Mouse (Mus musculus) Muller cell, postnatal 12 days (primary cell): Measurements from ENCODE around the gene Tex22.

Source experiments
- DNase-seq: peaks from one replicate; pipeline ENCODE4 v3.0.0-alpha.2; 2015; ENCODE audit errors: inconsistent ontology term

Tex22 gene

DNA sequence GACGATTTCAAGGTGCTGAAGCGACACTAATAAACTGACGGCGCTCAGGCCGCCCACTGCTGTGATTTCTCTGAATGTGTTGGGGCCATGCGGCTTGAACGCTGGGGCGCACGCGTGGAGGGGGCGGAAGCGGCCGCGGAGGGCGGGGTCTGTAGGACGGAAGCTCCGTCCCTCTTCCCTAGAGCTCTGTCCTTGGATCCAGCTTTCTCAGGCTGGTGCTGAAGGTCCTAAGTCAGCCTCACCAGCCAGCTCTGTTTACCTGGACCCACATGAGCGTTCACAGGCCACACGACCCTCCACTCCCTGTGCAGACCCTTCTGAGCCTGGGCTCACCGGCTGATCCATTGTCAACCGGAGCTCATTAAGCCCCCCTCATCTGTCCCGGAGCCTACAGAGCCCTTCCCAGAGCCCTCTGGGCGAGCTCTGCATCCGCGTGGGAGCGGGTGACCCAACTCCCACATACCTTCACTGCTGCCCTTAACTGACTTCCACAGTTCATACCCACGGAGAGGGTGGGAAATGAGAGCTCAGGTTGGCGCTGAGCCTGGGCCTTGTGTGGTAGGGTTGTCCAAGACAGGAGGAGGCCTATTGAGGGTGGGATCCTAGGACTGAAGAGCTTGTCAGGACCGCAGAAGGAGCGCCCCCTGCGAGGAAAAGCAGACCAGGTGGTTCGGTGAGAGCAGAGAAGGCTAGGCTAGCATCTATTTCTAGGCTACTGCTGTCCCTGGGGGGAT lies at the start of gene Tex22:
TSS of gene Tex22 (plus strand) at position 174 of the 734 bp plus-strand sequence.
- peak; percentile 86 for DNase-seq

DNA sequence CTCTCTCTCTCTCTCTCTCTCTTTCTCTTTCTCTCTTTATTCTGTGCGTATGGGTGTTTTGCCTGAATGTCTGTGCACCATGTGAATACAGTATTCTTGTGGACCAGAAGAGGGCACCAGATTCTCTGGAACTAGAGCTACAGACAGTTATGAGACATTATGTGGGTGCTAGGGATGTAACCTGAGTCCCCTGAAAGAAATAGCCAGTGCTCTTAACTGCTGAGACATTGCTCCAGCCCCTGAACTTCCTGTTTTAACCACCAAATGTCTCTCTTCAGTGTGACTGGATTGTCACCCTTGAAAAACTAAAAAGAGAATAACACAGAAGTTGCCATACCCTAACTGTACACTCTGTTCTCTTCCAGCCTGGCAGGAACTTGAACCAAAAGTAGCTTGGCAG lies 47.7 kb upstream of the Tex22 start:
- no peak for DNase-seq

DNA sequence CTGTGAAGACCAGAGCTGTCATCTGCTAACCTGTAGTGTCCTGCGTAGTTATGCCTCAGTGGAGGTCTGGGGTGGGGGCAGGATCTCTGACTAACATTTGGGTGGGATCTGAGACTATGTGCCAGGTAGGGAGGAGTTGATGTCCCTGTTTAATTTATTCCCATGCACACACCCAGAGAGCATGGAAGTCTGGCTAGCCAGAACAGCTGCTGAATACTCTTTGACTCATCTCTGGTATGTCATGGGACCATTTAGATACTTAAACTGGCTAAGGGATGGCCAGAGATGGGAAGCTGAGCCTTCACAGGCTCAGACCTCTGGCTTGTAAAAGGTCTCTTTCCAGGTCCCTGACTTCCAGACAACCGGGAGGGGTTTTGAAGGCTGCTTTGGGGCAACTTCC lies 46.8 kb upstream of the Tex22 start:
- DNase-seq, result no peak

DNA sequence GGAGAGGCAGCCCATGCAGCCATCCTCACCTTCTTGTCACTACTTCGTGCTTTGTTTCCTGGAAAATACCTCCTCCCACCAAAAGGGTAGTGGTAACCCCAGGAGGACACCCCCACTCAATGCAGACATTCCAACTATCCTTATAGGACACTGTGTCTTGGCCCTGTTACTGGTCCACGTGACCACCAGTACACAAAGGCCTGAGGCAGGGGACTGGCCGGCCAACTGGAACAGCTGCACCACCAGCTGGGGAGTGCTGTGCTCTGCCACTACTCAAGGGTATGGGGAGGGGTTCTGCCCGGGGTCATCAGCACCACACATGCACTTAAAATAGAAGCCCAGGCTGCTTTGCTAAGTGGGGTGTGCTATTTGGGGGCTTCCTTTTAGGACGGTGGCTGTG lies 46.2 kb upstream of the Tex22 start:
- no peak for DNase-seq

DNA sequence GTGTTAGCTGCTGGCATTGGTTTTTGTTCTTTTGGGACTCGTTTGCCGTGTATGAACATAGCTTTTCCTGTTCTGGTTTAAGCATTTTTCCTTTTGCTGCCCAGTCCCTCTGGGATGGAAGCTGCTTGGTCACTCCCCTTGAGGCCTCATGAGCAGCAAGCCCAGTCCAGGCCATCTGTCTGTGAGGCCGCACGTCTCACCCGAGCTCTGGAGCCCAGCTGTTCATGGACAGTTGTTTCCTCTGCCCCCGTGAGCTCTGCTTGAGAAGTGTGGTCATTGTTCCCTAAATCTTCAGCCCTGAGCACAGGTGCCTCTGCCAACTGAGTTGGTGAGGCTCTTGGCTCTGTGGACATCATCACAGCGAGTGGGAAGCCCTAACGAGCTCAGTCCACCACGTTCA lies 45.4 kb upstream of the Tex22 start:
- no peak for DNase-seq

DNA sequence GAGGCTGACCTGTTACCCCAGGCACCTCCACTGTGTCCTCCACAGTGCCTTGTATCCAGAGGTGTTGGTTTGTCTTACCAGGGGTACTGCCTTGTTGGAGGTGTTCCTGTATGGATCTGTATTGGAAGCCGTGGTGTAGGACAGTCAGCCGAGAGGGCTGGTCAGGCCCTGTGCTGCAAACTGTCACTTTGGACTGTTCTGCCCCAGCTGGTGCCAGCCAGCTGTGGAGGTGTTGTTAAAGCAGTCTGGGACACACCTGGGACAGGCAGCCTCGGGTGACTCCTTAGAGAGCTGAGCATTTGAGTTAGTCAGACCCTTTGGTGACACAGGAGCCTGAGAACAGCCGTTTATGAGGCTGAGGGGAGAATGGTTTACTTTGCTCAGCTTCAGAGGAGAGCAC lies 44.3 kb upstream of the Tex22 start:
- DNase-seq, result no peak

DNA sequence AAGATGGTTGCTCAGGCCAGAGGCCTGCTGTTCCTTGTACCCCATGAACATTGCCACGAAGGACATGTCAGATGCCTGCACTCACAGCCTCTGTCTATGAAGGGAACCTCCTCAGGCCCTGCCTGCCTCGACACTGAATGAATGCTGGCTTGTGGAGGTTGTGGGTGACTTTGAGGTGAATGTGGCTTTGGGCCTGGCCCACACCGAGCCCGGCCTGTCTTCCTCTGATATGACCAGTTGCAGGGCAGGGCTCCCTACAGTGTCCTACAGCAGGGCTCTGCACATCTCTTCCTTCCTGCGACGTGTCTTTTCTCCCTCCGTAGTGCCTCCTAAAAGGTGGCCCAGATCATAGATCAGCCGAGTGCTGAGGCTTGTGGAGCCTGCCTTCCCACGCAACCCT lies 43.3 kb upstream of the Tex22 start:
- no peak for DNase-seq

DNA sequence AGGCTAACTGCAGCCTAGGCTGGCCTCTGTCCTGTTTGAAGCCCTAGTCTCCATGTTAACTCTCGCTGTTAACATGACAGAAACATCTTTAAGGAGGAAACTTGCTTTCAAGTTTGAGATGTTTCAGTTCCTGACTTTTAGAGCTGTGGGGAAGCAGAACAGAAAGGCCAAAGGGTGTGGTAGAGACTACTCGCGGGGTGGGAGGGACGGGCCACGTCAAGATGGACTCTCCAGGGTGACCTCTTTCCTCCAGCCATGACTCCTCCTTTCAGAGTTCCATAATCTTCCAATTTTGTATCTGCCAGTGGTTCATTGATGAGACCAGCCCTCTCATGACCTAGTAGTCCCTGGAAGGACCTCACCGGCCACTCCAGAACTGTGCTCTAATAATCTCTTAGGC lies 42.9 kb upstream of the Tex22 start:
- no peak for DNase-seq

DNA sequence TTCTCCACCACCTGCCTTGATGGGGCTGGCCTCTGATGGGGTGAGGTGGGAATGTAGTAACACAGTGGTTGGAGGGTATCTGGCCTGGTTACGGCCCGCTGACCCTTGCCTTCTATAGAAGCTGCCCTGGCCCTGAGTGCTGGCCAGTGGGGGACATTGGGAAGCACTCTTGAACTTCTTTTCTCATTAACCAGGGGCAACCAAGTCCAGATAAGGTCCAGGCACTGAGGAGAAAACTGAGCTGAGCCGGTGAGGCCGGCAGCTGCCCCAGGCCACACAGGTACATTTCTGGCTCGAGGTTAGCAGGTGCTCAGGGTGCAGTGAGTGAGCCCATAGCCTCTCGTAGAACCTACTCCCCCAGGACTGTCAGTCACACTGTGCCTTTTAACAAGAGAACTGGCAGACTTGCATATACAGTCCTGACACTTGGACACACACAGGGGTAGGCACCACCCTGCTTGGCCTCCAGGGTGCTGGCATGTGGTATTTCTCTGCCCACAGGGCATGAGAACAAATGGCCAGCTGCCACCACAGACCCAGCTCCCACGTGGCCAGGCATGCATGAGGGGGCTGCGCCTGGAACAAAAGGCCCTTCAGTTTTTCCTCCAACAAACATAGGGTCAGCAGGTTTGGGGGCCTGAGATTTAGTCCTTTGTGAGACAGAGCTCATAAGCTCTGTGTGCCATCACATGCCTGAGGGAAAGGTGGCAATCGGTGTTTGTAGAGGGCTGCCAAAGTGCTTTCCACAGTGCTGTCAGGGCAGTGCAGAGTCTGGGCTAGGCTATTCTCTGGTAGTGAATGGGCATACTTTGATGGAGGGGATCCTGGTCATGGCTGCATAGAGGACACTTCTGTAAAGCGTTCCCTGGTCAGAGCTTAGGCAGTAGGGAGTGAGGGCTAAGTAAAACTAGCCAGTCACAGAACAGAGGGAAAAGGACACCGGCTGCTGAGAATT lies 41.7 kb upstream of the Tex22 start:
- peak; percentile 85 for DNase-seq

DNA sequence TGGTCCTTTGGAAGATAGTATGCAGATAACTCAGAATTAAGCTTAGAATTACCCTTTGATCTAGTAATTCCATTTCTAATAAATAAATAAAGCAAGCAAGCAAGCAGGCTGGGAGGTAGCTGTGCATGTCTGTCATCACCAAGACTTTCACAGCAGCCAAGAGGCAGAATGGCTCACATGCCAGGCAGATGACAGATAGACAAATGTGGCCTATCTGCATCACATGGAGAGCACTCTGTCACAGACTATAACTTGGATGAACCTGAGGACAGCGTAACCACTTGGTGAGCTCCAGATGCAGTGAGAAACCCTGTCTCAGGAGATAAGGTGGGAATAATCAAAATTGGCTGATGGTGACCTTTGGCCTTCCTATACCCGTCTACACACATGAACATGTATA lies 39.2 kb upstream of the Tex22 start:
- no peak for DNase-seq

DNA sequence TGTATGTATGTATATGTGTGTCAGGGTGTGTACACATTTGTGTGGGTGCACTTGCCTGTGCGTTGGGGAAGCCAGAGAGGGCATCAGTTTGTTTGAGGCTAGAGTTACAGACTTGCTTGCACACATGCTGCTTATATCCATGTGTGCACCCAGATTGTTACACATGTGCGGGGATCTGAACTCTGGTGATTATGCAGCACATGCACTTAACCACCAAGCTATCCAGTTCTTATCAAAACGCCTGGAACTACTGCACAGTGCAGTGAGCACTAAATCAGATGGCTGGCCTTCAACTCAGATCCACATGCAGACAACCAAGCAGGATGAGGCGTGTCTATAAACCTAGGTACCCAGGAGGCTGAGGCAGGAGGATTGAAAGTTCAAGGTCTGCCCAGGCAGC lies 37.3 kb upstream of the Tex22 start:
- no peak for DNase-seq

DNA sequence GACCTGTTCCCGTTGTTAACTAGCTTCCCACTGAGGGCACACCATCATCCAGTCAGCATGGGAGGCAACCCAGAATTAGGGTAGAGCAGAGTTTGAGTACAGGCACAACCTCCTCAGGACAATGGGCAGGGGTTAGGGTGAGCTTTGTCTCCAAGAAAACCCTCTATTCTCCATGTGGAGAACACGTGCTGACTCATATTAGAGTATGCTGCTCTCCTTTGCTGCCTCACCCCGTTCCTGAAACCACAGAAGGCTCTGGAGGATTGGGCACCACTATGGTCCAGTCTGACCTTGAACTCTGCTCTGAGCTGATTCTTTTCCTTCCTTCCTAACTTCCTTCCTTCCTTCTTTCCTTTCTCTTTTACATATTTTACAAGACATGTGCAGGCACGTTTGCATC lies 35.9 kb upstream of the Tex22 start:
- no peak for DNase-seq

DNA sequence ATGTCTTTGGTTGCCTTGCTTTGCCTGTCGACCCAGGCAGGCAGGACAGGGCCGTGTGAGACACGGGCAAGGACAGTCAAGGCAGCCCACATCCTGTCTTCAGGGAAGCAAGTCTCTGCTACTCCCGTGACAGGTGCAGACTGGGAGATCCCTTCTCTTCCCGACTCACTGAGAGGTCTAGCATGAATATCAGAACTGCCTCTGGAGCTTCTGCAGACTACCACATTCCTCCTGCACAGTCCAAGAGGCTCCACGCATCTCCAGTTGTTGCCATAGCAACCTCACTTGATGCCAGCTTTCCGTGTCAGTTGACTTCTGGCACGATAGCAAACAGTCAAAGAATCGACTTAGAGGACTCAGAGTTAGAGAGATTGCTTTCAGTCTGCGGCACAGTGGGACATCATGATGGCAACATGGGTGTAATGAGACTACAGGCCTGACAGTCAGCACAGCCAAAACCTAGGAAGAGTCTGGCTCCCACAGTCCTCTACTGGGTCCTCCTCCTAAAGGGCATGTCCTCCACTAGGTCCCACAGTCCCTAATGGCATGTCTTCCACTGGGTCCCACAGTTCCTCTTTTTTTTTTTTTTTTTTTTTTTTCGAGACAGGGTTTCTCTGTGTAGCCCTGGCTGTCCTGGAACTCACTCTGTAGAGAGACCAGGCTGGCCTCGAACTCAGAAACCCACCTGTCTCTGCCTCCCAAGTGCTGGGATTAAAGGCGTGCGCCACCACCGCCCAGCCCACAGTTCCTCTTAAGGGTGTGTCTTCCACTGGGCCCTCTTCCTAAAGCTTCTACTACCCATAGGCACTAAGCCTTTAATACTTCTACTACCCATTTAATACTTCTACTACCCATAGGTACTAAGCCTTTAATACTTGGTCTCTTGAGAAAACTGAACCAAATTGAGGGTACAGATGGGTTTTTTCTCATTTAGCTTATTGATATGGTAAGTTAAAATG lies 32.5 kb upstream of the Tex22 start:
- peak; percentile 61 for DNase-seq

DNA sequence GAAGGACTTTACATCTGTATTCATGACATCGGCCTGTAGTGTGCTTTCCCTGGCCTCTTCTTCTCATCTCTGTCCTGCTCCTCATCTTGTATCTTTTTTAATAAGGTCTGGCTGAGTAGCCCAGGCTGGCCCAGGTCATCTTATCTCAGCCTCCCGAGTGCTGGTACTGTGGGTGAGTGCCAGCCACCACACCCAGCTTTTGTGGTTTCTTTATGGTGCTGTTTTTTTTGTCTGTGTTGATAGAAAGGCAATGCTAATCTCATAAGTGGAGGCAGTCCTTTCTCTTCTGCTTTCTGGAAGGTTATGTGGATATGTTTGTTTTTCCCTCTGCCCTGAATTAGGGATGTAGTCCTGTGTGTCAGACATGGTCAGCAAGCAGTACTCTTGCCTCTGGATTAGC lies 31.8 kb upstream of the Tex22 start:
- DNase-seq, result no peak

DNA sequence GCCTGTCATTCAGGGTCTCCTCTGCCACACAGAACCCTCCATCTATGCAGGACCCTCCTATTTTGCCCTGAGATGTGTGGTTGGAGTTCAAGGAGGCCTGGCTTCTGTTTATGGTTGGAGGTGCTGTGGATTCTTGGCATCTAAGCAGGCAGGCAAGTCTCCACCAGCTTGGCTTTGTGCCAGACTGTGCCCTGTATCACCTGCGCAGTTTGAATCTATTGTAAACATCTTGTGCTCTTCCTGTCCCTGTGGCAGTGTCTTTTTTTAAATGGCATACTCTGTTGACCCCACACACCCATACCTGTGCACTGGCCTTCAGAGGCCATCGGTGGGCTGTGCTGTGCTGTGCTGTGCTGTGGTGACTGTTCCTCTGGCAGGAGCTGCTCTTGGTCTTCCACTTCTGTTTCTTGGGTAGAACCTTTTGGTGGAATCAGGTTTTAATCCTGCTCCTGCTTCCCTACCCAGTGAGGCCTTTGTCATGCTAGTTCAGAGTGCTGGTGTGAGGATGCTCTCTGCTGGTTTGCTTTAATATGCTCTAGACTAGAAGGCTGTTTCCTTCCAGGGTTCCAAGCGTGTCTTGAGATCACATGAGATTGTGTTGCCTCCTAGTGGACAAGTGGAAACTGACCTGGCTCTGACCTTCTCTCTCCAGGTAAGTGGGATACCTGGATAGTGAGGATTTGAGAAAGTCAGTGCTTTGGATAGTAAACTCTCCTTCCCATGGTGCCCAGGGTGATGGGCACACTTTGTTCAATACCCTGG lies 29.2 kb upstream of the Tex22 start:
- DNase-seq, result no peak

DNA sequence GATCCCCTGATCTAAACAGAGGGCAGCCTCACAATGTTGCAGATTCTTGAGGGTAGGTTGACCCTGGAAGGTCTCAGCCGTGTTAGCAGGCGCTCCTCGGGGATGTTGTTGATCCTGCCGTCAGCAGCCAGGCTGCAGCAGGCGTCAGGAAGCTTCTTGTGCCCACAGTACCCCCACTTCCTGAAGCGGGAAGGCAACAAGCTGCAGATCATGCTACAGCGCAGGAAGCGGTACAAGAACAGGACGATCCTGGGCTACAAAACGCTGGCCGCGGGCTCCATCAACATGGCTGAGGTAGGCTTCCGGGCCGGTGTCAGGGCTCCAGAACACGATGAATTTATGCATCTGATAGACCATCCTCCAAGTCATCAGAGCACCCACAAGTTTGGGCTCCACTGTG lies 27.4 kb upstream of the Tex22 start:
- no peak for DNase-seq

DNA sequence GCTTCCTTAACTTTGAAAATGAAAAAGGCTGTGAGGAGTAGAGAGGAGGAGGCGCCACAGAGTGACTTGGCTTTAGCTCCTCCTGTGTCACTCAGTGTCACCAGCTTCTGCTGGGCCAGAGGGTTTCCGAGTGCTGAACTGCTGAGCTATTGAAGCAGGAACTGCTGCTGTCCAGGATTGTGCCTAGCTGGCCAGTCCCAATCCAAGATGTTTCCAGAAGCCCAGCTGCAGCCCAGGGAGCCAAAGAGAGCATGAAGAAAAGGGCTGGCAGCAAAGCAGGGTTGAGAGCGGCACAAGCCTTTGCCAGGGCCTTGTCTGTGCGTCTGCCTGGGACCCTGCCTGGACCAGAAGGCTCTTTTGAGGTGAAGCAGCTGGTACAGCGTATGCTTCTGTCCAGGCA lies 26.2 kb upstream of the Tex22 start:
- DNase-seq, result no peak

DNA sequence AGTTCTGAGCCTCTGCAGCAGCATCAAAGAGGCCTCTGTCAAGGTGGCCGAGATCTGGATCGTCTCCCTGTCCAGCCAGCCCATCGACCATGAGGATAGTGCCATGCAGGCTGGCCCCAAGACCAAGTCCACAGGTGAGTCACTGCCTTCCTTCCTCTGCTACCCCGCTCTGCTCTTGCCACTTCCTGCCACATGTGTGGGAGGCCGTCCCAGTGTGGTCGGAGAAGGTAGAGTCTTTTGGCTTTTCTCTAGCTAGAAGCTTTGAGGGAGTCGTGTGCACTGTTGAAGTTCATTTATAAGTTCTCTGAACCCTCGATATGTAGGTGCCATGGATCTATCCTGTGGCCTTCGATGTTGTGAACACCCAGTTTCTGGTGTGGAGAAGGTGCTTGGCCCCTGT lies 24.5 kb upstream of the Tex22 start:
- no peak for DNase-seq

DNA sequence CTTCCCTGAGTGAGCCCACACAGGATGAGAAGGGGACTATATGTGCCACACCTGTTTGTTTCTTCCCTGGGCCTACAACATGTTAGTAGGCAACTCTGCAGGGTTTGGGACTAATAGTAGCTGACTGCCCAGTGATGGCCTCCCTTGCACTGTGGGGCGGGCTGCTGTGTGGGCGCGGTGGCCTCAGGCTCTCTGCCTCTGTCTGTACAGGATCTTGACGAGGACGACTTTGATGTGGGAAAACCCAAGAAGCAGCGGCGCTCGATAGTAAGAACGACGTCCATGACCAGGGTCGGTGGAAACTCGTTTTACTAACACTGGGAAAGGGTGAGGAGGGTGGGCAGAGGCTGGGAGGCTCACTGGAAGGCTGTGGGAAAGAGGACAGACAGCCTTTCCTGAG lies 23.6 kb upstream of the Tex22 start:
- DNase-seq, result no peak

DNA sequence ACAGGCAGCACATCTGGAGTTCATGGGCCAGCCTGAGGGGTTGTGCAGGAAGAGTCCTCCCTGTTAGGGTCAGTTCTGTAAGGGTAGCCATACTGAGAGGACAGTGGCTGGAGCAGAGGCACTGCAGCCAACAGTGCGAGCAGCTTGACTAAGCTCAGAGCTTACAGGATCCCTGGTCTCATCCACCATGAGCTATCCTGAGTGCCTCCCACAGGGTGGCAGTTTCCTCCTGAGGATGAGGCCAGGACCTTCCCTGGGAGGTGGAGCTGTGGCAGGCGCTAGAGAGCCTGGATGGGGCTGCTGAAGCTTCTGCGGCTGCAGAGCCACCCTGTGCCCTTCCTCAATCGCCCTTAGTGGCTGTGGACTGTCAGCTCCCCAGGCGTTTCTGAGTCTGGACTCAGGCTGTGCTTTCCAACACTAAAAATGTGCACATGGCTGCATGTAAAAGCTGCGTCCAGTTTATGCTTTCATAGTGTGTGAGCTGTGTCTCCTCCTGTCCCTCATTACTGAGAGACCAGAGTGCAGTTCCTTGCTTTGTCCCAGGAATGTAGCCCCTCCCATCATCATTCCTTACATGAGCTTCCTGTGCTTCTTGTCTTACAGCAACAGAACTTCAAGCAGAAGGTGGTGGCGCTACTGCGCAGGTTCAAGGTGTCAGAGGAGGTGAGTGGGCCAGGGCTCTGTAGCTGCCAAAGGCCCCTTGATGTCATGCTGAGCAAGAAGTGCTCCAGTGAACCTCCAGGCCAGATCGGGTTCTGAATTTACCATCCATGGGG lies 22.5 kb upstream of the Tex22 start:
- DNase-seq, result peak; percentile 28
